Mouse (Mus musculus) testis, postnatal 10 days (tissue): ENCODE measurements around the gene Olfr1278.
"Not testable (repeated sequence)": the region's sequence is repeated elsewhere in the genome, so short reads cannot be mapped to it uniquely, and the experiment has no call there.

ENCODE experiments used
- DNase-seq: peaks from one replicate; pipeline ENCODE4 v3.0.0; 2021; ENCODE audit warnings: low spot score

Gene Olfr1278

DNA sequence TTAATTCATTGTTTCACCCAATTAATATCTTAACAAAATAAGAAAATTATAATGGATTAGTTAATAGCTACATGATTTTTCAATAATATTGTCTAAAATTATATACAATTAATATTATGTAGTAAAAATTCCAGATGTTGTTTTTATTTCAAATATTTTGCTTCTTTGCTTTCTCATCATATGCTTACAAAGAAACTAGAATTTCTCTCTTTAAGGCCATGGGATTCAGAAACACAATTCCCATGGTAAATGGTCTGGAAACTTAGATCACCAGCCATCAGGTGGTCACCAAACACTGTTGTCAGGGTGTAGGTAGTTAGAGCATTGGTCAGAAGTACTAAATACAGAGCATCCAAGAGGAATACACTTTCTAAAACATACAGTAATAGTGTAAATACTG, at the start of gene Olfr1278:
Olfr1278 (plus strand) TSS at position 301 of the 400 bp plus-strand sequence.
- DNase-seq = no peak

DNA sequence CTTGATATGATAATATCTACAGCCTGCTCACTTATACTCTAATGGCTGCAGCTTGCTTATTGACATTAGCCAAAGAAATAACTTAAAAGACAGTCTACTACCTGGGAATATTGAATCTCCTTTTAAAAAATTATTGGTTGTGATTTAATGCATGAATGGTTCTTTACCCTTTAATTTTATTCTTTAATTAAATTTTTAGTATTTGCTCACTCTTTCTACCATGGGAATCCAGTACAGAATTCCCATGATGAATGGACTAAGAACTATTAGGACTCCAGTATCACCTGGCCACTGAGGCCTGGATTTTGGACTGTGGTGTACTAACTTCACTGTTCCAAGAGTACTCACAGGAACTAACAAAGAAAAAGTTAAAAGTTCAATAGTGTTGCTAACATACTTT, 35.7 kb upstream of the Olfr1278 start, which contains the start of gene Olfr1276:
Olfr1276 (plus strand) TSS at position 301 of the 400 bp plus-strand sequence.
- no peak for DNase-seq

GRCm38 (mm10) chr2:111274006-111274405, 15.9 kb upstream of the Olfr1278 start, which contains the start of gene Olfr1277:
Gene Olfr1277 (minus strand): TSS chr2:111274106.
- no peak for DNase-seq

DNA sequence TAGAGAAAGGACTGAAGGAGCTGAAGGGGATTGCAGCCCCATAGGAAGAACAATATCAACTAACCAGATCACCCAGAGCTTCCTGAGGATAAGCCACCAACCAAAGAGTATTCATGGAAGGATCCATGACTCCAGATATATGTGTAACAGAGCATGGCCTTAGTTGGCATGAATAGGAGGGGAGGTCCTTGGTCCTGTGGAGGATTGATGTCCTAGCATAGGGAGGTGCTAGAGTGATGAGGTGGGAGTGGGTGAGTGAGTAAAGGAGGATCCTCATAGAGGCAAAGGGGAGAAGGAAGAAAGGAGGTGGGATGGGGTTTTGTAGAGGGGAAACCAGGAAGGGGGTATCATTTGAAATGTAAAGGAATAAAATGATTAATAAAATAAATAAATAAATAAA, 8.6 kb downstream of the Olfr1278 start:
- no peak for DNase-seq

GRCm38 (mm10) chr2:111300374-111300773, 10.4 kb downstream of the Olfr1278 start, which contains the start of gene Olfr1279:
Gene Olfr1279 (plus strand): TSS chr2:111300635.
- DNase-seq = no peak

DNA sequence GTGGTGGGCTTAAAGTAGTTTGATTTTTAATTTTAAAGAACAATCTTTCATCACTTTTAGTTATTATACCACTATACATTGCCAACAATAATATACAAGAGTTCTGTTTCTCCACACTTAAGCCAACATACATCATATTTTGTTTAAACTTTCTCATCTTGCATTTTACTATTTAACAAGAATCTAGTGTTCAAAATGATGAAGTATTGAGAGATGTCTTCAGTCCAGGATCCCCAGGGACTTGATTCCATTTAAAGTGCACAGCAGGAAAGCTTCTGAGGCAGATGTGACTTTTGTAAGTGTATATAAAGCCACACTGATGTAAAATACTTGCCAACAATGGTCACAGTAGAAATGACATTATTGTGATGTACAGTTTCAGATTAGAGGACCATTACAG, 23.8 kb downstream of the Olfr1278 start, which contains the start of gene Olfr1280:
Olfr1280 (plus strand) TSS at position 301 of the 400 bp plus-strand sequence.
- no peak for DNase-seq

GRCm38 (mm10) chr2:111326220-111326619, 36.3 kb downstream of the Olfr1278 start, which contains the start of gene Olfr1281:
Gene Olfr1281 (plus strand): TSS chr2:111326520.
- DNase-seq = no peak

GRCm38 (mm10) chr2:111333721-111334120, 43.8 kb downstream of the Olfr1278 start:
- DNase-seq = not testable (repeated sequence)

DNA sequence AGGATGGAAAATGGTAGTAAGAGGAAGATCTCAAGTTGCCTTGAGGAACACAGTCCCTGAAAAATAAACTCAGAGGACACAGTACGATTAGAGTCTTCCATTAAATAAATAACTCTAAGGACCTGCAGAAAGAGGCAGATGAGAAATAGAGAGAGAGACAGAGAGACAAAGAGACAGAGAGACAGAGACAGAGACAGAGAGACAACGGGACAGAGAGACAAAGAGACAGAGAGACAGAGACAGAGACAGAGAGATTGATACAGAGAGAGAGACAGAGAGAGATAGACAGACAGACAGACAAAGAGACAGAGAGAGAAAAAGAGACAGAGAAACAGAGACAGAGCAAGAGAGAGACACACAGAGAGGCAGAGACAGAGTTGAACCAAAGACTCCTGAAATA, 46.0 kb downstream of the Olfr1278 start, which contains the start of gene Olfr1282:
Olfr1282 (minus strand) TSS at position 101 of the 400 bp plus-strand sequence.
- DNase-seq = no peak
